Mouse (Mus musculus) heart, postnatal 14 days (tissue): Measurements from ENCODE around the gene Klhl2. TPM values are rescaled to one million over a fixed set of nuclear protein-coding genes. Genes with fewer than 3 reads are reported as not detected.

Source experiments
- DNase-seq, 2 experiments: peaks; one replicate each; pipeline ENCODE4 v3.0.0; 2021 to 2022
- intact Hi-C: fragments of 180-260 bp; cut with DNase I; formaldehyde crosslinking; loops from one replicate; pipeline ENCODE4 v1.15.1; 2025
- total RNA-seq, 2 experiments: library from RNA; stranded (reverse); gene quantifications; 2 replicates each; pipeline ENCODE4 v1.2.3; 2021

Klhl2 gene
- total RNA-seq, 2 experiments from 2014 or later: 13.5 to 14.0 TPM

GRCm38 (mm10) chr8:64723206-64723605, 126.6 kb downstream of the Klhl2 start:
- intact Hi-C loops: no loop called here
- DNase-seq: no peak

DNA sequence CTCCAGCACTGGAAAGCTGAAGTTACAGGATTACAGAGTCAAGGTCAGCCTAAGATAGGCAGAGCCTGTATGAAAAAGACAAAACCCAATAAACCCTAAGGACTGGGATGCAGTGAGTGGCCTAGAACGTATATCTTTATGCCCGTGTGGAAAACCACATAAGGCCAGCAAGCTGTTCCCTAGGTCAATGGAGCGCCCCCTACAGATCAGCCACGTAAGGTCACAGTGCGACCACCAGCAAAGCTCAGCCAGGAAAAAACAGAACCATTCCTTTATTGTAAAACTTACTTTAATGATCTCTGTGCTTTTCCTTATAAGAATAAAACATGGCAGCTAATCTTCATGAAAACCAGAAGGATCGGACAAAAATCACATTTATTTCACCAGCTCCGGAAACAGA, 131.9 kb downstream of the Klhl2 start:
- no peak for DNase-seq
- intact Hi-C loops: no loop called here

DNA sequence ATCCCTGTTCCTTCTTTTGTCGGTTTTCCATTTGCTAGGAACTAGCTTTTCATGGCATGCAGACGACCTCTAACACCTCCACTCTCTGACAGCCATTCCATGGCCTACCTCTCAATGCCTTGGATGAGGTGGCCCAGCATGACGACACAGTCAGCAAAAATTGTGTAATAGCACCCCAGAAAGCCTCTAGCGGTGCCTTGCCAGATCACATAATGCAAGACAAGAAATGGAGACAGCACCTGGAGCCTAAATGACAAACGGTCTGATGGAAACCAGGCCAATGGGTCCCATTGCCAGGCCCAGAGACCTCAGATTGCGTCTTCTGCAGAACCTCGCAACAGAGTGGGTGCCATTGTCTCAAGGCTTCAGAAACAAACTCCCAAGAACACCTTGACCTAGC, 137.3 kb downstream of the Klhl2 start:
- intact Hi-C loops: no loop called here

GRCm38 (mm10) chr8:64711544-64711943, 138.3 kb downstream of the Klhl2 start:
- no peak for DNase-seq
- intact Hi-C loops: no loop called here

More for the DNA sequence above, 137.3 kb downstream of the Klhl2 start:
- no peak for DNase-seq

- DNase-seq: no peak
- intact Hi-C loops: no loop called here
Measured at GRCm38 (mm10) chr8:64707481-64707880, 142.3 kb downstream of the Klhl2 start.

- intact Hi-C loops: no loop called here
- DNase-seq: no peak
Measured at GRCm38 (mm10) chr8:64703191-64703590, 146.6 kb downstream of the Klhl2 start.

DNA sequence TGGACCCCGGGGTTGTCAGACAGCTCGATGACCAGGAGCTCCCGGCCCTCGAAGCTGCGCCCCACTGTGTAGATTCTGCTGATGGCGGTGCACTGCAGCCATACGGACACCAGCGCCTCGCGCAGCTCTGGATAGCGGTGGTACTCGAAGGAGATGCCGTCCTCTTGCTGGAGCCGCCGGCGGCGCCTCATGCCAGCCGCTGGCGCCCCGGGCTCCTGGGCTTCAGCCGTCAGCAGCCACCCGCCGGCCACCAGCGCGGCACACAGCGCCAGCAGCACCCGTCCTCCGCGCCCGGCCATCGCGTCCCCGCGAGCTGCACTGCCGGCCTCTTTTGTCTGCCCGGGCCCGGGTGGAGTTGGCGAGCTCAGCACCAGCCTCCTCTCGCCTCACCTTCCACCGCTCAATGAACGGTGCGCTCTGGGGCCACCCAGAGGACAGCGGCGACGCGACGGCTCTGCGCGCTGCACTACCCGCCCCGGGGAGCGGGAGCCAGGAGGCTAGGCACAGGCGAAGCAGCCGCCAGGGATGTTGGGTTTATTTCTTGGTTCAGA, 157.1 kb downstream of the Klhl2 start, which contains the start of gene Cpe:
TSS of gene Cpe (minus strand) at position 404 of the 551 bp plus-strand sequence.
- intact Hi-C loops: loop anchor here (1.0 to 2.0 kb wide), 3 partner anchors 14 to 248 kb away; no protein-coding TSS in a partner anchor
- peak; percentile 85 for DNase-seq

- peak in 1 of 2 experiments; percentile 7 for DNase-seq
Measured at GRCm38 (mm10) chr8:64691591-64692401, 158.0 kb downstream of the Klhl2 start.

GRCm38 (mm10) chr8:64690845-64691244, 159.0 kb downstream of the Klhl2 start:
- intact Hi-C loops: no loop called here
- DNase-seq: no peak

More at GRCm38 (mm10) chr8:64691591-64692401, 158.0 kb downstream of the Klhl2 start:
- intact Hi-C loops: loop anchor here (2.0 kb wide), 2 partner anchors 13 to 249 kb away; no protein-coding TSS in a partner anchor

DNA sequence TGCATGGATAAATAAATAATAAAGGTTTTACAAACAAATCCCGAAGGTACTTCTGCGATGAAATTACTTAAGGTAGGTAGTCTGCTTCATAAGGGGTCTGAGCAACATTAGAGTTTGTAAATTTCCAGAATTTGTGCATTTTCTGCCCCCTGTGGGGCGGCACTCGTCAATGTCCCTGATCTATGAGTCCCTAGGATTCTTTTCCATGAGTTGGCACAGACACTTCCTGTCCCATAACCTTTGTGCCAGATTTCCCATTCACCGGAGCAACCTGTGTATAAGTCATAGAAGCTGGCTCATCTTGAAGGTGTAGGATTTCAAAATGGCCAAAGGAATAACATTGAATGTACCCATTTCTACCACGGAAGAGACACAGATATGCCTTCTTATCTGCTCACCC, 159.5 kb downstream of the Klhl2 start:
- intact Hi-C loops: no loop called here

More for the DNA sequence above, 159.5 kb downstream of the Klhl2 start:
- DNase-seq: no peak

Other genes starting within 250 kb of the Klhl2 start
- 100 to 1,000 TPM; 283 to 292 TPM for gene Cpe, start 157.0 kb downstream of the Klhl2 start, total RNA-seq
- gene Msmo1, start 116.2 kb downstream of the Klhl2 start, total RNA-seq: 1 to 10 TPM; 7.7 to 8.8 TPM
- 10 to 100 TPM; 15.7 to 17.0 TPM for gene Tmem192, start 97.2 kb upstream of the Klhl2 start, total RNA-seq
- gene Trim75, start 137.8 kb upstream of the Klhl2 start, total RNA-seq: not detected
- not detected for gene Trim61, start 168.5 kb upstream of the Klhl2 start, total RNA-seq
- gene Trim60, start 168.6 kb upstream of the Klhl2 start, total RNA-seq: not detected
- gene Apela, start 187.3 kb upstream of the Klhl2 start, total RNA-seq: not detected
- gene Gm10663, start 225.0 kb upstream of the Klhl2 start, total RNA-seq: not detected